Mouse (Mus musculus) thymus, adult 18-20 months (tissue): ENCODE results near the gene Eno3.
A peak's percentile ranks its signal among the peaks of the same experiment; 100 is the strongest.

Experiments
- DNase-seq, 2 experiments: peaks; one replicate each; pipeline ENCODE4 v3.0.0; 2022; ENCODE audit warnings: mixed read lengths in 2 of 2

Gene Eno3

GRCm38 (mm10) chr11:70645461-70646258 is 11.3 kb upstream of the Eno3 start:
- no peak for DNase-seq

- DNase-seq, result no peak
Observed at GRCm38 (mm10) chr11:70646259-70646555, 10.8 kb upstream of the Eno3 start.

DNA sequence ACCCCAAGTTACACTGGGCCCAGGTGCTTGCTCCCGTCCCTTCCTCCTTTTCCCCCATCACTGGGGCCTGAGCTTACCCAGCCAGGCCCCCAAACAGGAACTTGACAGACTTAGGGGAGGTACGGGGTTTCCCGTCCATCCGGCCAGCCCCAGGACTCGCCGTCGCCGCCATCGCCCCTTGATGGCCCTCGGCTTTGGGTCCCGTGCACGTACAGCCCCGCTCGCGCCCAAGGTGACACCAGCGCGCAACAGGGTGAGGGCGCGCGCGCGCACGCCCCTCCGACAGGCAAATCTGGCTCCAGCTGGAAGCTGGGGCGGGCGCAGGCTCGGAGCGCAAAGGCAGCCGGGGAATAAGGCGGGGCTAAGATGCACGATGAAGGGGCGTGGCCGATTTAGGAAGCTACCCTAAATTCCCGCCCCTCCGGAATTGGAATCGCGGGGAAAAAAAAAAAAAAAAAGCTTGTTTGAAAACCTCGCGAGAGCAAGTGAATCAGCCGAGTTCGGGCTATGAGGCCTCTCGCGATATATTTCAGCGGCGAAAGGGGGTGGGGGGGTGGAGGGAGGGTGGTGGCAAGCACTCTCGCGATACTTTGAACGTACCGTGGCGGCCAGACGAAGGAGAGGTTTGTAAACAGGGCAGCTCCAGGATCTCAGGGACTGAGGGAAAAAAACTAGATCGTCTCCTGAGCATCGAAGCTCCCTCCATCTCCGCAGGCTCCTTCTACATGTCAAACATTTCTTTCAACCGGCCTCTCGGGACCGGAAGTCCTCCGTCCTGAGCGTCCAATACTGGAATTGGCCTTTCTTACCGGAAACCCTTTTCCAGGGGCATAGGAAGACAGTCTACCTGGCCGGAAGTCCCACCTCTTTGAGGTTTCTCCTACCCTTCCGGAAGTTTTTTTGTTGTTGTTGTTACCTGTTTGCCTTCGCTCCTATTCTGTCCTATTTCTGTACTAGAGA is 10.0 kb upstream of the Eno3 start, which contains the start of the genes Rnf167 and Slc25a11:
TSS of gene Rnf167 (plus strand) at position 545 of the 960 bp plus-strand sequence.
TSS of gene Slc25a11 (minus strand) at position 789 of the 960 bp plus-strand sequence.
- peak; percentile 95 to 97 for DNase-seq

GRCm38 (mm10) chr11:70647716-70648420 is 9.1 kb upstream of the Eno3 start:
- DNase-seq, result peak; percentile 51 to 71

- no peak for DNase-seq
Observed at GRCm38 (mm10) chr11:70648512-70648911, 8.5 kb upstream of the Eno3 start.

GRCm38 (mm10) chr11:70649185-70649734 is 7.7 kb upstream of the Eno3 start:
- DNase-seq, result no peak

DNA sequence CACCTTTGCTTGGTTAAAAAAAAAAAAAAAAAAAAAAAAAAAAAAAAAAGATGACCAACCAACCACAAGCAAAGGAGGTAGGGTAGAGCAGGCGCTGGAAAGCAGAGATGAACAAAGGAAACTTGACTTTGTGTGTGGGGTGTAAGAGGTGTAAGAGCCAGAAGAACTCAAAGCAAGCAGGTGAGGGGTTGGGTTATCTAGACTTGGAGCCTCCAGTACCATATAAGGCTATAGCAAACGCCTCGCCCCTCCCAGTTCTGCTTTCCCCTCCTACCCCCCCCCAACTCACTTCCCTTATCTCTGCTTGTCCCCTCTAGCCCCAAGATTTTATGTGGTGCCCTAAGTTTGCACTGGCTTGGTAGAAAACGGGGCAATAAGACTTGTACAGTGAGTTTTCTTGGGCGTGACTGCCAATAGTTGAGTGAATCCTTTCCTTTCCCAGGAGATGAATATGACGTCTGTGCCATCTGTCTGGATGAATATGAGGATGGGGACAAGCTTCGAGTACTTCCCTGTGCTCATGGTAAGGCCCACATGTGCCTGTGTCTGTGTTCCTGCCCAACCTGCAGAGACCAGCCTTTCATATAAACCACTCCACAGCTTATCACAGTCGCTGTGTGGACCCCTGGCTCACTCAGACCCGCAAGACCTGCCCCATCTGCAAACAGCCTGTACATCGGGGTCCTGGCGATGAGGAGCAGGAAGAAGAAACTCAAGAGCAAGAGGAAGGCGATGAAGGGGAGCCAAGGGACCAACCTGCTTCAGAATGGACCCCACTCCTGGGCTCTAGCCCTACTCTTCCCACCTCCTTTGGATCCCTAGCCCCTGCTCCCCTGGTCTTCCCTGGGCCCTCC is 6.5 kb upstream of the Eno3 start:
- no peak for DNase-seq

- no peak for DNase-seq
Observed at GRCm38 (mm10) chr11:70651391-70651790, 5.6 kb upstream of the Eno3 start.

DNA sequence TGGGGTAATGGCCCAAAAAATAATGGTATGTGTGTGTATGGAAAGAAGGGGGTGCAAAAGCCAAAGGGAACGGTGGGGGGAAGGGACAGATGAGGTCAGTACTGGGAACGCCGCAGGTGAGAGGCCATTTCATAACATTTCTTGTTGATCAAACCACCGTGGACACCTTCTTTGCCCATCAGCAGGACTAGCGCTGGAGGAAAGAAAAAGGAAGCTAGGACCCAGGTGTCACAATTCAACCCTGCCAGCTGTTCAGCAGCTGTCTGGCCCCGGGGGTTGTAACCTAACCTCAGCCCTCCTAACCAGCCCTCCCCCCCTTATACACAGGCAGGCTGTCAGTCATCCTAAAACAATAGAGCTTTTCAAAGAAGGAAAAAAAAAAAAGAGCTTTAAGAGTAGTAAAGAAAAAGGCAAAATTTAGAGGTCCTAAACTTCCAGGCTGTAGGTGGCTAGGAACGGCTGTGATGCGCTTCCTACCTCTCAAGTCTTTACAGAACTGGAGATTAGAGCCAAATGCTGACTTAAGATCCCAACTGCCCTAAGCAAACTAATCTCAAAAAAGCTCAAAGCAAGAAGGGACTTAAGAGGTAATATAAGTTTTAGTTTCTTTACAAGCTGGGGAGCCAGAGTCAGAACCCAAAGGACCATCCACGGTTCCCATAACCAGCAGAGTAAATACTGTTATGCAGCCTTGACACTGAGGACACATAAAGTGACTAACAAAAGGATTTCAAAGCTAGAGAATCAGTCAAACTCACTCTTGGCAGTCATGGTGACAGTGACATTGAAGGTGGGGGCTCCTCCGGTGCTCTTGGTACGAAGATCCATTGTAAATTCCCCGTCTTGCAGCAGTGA is 4.7 kb upstream of the Eno3 start:
- DNase-seq, result peak in 1 of 2 experiments; percentile 66

GRCm38 (mm10) chr11:70652884-70653344 is 4.1 kb upstream of the Eno3 start:
- DNase-seq, result no peak

DNA sequence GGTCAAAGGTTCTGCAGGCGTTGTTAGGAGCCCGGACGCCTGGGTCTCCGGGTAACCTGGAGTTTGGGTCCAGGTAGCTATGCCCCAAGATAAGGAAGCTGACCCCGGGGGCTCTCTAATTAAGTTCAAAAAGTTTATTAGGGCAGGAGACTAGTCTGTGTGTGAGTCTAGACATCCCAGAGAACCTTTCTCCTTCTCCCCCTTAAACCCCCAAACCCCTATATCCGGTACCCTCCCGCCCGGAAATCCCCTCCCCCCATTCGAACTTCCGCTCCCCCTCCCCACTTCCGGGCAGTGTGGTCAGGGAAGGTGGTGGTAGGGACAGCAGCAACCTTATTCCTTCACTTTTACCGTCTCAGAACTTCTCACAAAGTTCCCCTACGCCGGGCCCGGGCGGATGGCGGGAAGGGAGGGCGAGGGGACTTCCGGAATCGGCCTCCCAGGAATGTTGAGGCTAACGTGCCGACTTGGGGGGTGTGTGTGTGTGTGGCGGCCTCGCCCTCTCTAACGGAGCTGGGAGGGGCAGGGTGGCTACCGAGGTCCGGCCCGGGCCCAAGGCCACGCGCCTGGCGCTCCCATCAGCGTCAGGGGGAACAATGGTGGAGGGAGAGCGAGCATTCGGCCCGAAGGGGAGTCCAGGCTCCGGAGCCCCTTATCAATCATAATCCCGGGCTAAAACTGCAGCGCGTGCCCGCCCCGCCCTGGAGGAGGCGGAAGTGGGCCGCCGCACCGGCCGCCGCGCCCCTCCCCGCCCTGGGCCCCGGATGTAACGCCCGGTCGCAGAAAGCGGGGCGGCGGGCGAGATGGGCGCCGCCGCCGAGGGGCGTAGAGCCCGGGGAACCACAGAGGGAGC is 3.4 kb upstream of the Eno3 start:
- peak; percentile 59 to 75 for DNase-seq

DNA sequence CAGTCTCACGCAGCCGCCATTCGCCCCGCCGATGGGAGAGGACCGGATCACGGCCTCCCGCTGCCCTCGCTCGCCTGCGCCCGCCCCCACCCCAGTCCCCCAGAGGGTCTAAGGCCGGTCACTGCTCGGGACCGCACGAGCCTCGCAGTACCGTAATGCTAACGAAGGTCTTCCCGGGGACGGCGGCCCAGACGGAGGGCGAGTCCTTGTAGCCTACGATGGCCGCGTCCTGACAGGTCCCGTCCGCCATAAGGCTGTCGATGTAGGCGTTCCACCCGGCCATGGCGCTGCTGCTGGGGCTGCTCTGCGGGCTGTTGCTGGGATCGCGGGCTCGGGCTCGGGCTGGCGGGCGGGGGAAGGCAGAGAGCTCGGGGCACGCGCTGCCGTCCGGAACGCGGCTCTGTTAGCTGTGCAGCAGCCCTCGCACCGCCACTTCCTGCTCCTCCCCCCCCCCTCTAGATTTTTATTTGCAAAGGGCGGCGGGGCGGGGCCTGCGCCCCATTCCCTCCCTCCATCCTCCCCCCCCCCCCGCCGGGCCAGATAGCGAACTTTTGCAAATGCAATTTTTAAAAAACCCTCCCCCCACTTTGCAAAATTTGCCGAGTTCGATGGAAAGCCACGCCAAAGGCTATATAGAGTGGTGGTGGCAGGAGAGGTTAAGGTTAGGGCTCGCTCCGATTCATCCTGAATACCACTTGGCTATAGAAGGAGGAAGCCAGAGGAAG is 2.6 kb upstream of the Eno3 start, which contains the start of gene Pfn1:
TSS of gene Pfn1 (minus strand) at position 447 of the 725 bp plus-strand sequence.
- peak; percentile 73 to 80 for DNase-seq

- peak; percentile 68 to 69 for DNase-seq
Observed at GRCm38 (mm10) chr11:70654923-70655570, 2.0 kb upstream of the Eno3 start.

GRCm38 (mm10) chr11:70655571-70656455 is 1.2 kb upstream of the Eno3 start:
- DNase-seq, result peak; percentile 51 to 68

DNA sequence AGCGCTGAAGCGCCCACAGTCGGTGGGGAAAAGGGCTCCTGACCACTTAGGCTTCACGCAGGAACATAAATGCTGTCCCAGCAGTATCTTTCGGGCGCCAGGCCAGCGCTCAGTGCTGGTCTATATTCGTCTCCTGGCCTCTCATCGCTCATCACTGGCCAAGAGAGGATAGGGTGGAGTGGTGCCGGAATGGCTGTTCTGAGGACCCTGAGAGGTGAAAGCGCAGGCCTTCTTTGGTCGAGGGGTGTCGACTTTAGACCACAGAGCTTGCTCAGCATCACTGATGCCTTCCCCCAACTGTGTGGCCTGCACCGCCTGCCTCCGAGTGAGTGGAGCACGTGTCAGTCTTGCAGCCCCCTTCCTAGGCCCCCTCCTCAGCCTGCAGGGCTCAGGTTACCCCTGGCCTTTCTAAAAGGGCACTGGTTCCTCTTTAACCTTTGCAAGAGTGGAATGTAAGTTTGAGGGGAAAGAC is 510 bp upstream of the Eno3 start:
- no peak for DNase-seq

- DNase-seq, result no peak
Observed at GRCm38 (mm10) chr11:70657573-70657972, 571 bp downstream of the Eno3 start.

- no peak for DNase-seq
Observed at GRCm38 (mm10) chr11:70657991-70658390, 989 bp downstream of the Eno3 start.
